Mouse (Mus musculus): ENCODE data around the gene Slc4a1. TPM values are rescaled to one million over a fixed set of nuclear protein-coding genes. Genes with fewer than 3 reads are reported as not detected.

Gene Slc4a1
- polyA plus RNA-seq, 1 experiment from 2014 or later = 6.9 TPM

GRCm38 (mm10) chr11:102404161-102405010, 38.4 kb upstream of the Slc4a1 start:
- DNase-seq = no peak
- Histone ChIP-seq H3K27me3 (ENCODE audit: insufficient read depth, low read length) (peaks cover 24% of the 10 kb centered on the region), H3K27ac (ENCODE audit: low read depth) (no peak overlapping the region), H3K4me3 (ENCODE audit: low read depth, low read length) (no peak overlapping the region), H3K4me2 (peak overlapping the region; percentile 7), H3K36me3 (ENCODE audit: insufficient read depth) (peaks cover 29% of the 10 kb centered on the region), H3K9ac (no peak overlapping the region), H3K4me1 (ENCODE audit: insufficient read depth) (peaks cover 12% of the 10 kb centered on the region; the same call in 1 of the 2 replicates), H3K9me3 (ENCODE audit: low read depth, low read length) (no peaks in the 10 kb centered on the region)
- no peak for TF ChIP-seq CTCF (IDR thresholded peaks at IDR 0.05; ENCODE audit: low read depth)
- no peak for ATAC-seq (ENCODE audit: insufficient read depth)
- WGBS = 69% methylated on average over 18 of the region's 18 CpGs

DNA sequence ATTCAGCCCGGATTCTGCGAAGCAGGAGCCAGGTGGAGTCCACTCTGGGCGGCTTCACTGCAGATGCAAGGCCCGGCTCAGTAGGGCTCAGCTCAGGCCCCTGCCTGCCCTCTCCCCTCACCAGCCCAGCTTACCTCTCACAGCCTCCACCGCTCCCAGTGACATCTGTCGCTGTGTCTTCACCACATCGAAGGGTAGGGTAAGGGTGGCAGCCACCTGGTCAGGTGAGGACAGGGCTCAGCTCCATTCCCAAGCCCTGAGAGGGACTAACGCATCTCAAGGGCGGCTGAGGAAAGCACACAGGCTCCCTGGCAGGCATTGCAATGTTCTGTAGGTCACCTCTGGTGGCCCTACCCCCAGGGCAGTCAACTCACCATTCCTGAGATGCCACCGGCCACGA, 37.7 kb upstream of the Slc4a1 start:
- WGBS = 94% methylated on average over 11 of the region's 11 CpGs
- DNase-seq = no peak
- Histone ChIP-seq H3K9me3 (ENCODE audit: low read depth, low read length) (no peaks in the 10 kb centered on the region), H3K27me3 (ENCODE audit: insufficient read depth, low read length) (peaks cover 31% of the 10 kb centered on the region), H3K4me1 (ENCODE audit: insufficient read depth) (peaks cover 13% of the 10 kb centered on the region; the same call in 1 of the 2 replicates), H3K4me3 (ENCODE audit: low read depth, low read length) (no peak overlapping the region), H3K27ac (ENCODE audit: low read depth) (no peak overlapping the region), H3K4me2 (no peak overlapping the region), H3K36me3 (ENCODE audit: insufficient read depth) (peaks cover 29% of the 10 kb centered on the region), H3K9ac (no peak overlapping the region)
- ATAC-seq (ENCODE audit: insufficient read depth) = no peak
- TF ChIP-seq CTCF (IDR thresholded peaks at IDR 0.05; ENCODE audit: low read depth) = no peak

DNA sequence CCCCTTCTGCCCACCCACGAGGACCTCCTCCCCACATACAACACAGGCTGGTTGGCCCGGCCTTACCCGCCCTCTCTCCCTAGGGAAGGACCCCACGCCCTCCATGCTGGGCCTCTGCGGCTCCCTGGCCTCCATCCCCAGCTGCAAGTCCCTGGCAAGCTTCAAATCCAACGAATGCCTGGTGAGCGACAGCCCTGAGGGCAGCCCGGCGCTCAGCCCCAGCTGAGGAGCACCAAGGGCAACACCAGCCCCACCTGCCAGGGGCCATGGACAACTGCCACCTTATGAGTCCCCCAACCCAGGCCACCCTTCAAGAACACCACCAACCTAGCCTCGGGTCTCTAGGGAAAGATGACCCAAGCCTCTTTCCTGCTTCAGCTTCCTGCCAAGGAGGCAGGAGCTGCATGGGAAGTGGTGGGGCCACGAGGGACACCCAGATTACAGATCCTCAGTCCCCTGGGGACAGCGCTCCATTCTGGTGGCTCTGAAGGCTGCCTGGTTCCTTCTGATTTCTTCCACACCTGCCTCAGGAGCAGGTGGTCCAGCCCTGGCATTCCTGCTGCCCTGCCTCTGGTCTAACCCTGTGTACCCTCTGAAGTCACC, 36.0 kb upstream of the Slc4a1 start:
- peaks cover 44% of the 10 kb centered on the region for H3K27me3 ChIP-seq (ENCODE audit: insufficient read depth, low read length)
- no peak overlapping the region for H3K4me2 ChIP-seq
- ATAC-seq (ENCODE audit: insufficient read depth) (no peak), DNase-seq (no peak)
- H3K9me3 ChIP-seq (ENCODE audit: low read depth, low read length) = no peaks in the 10 kb centered on the region
- 58% methylated on average over 12 of the region's 12 CpGs for WGBS
- H3K36me3 ChIP-seq (ENCODE audit: insufficient read depth) = peaks cover 29% of the 10 kb centered on the region
- peaks cover 13% of the 10 kb centered on the region; the same call in 1 of the 2 replicates for H3K4me1 ChIP-seq (ENCODE audit: insufficient read depth)
- TF ChIP-seq CTCF (IDR thresholded peaks at IDR 0.05; ENCODE audit: low read depth) = no peak
- no peak overlapping the region for H3K27ac ChIP-seq (ENCODE audit: low read depth)
- no peak overlapping the region for H3K9ac ChIP-seq
- H3K4me3 ChIP-seq (ENCODE audit: low read depth, low read length) = no peak overlapping the region

GRCm38 (mm10) chr11:102400513-102401084, 34.6 kb upstream of the Slc4a1 start:
- Histone ChIP-seq H3K9me3 (ENCODE audit: low read depth, low read length) (no peaks in the 10 kb centered on the region), H3K4me3 (ENCODE audit: low read depth, low read length) (no peak overlapping the region; the same call in 1 of the 2 replicates), H3K36me3 (ENCODE audit: insufficient read depth) (peaks cover 29% of the 10 kb centered on the region), H3K27ac (ENCODE audit: low read depth) (no peak overlapping the region), H3K4me1 (ENCODE audit: insufficient read depth) (0 out of 2 replicates have a peak, but pooled peaks cover 6% of the 10 kb centered on the region), H3K27me3 (ENCODE audit: insufficient read depth, low read length) (peaks cover 47% of the 10 kb centered on the region), H3K4me2 (no peak overlapping the region), H3K9ac (no peak overlapping the region)
- no peak for TF ChIP-seq CTCF (IDR thresholded peaks at IDR 0.05; ENCODE audit: low read depth)
- WGBS = 19% methylated on average over 12 of the region's 12 CpGs
- DNase-seq = no peak
- no peak for ATAC-seq (ENCODE audit: insufficient read depth)

DNA sequence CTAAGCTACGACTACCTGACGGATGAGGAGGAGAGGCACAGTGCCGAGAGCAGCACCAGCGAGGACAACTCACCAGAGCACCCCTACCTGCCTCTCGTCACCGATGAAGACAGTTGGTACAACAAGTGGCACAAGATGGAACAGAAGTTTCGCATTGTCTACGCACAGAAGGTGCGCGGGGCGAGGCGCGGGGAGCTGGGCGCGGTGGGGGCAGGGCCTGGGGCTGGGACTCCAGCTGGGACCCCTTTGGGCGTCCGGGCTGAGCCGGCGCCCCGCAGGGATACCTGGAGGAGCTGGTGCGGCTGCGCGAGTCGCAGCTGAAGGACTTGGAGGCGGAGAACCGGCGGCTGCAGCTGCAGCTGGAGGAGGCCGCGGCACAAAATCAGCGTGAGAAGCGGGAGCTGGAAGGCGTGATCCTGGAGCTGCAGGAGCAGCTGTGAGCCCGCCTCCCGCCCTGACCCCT, 33.6 kb upstream of the Slc4a1 start:
- Histone ChIP-seq H3K4me3 (ENCODE audit: low read depth, low read length) (peak overlapping the region; percentile 22), H3K36me3 (ENCODE audit: insufficient read depth) (peaks cover 27% of the 10 kb centered on the region), H3K27me3 (ENCODE audit: insufficient read depth, low read length) (peaks cover 47% of the 10 kb centered on the region), H3K9me3 (ENCODE audit: low read depth, low read length) (no peaks in the 10 kb centered on the region), H3K4me2 (peak overlapping the region; percentile 53), H3K27ac (ENCODE audit: low read depth) (no peak overlapping the region), H3K9ac (peak overlapping the region; percentile 34; the same call in 1 of the 2 replicates), H3K4me1 (ENCODE audit: insufficient read depth) (0 out of 2 replicates have a peak, but pooled peaks cover 6% of the 10 kb centered on the region)
- no peak for ATAC-seq (ENCODE audit: insufficient read depth)
- no peak for TF ChIP-seq CTCF (IDR thresholded peaks at IDR 0.05; ENCODE audit: low read depth)
- WGBS = under 1% methylated on average over 33 of the region's 34 CpGs
- peak; percentile 42 for DNase-seq

GRCm38 (mm10) chr11:102399107-102399506, 33.1 kb upstream of the Slc4a1 start:
- no peak for TF ChIP-seq CTCF (IDR thresholded peaks at IDR 0.05; ENCODE audit: low read depth)
- ATAC-seq (ENCODE audit: insufficient read depth) (no peak), DNase-seq (no peak)
- peak overlapping the region; percentile 53; the same call in 1 of the 2 replicates for H3K4me2 ChIP-seq
- H3K4me1 ChIP-seq (ENCODE audit: insufficient read depth) = 0 out of 2 replicates have a peak, but pooled peaks cover 6% of the 10 kb centered on the region
- peaks cover 21% of the 10 kb centered on the region for H3K36me3 ChIP-seq (ENCODE audit: insufficient read depth)
- 11% methylated on average over 15 of the region's 15 CpGs for WGBS
- H3K27ac ChIP-seq (ENCODE audit: low read depth) = no peak overlapping the region
- no peaks in the 10 kb centered on the region for H3K9me3 ChIP-seq (ENCODE audit: low read depth, low read length)
- H3K27me3 ChIP-seq (ENCODE audit: insufficient read depth, low read length) = peaks cover 47% of the 10 kb centered on the region
- peak overlapping the region; percentile 22 for H3K4me3 ChIP-seq (ENCODE audit: low read depth, low read length)
- no peak overlapping the region for H3K9ac ChIP-seq

All from lung, embryonic 14.5 days (tissue).